Mouse (Mus musculus): ENCODE results near the gene Fgfr2.

GRCm38 (mm10) chr7:132713483-132714126, 409.5 kb downstream of the Fgfr2 start:
- TF ChIP-seq CTCF (IDR thresholded peaks at IDR 0.05; ENCODE audit: extremely low read depth, insufficient read length, insufficient replicate concordance, low read depth, low read length): no peak
- no peak for TF ChIP-seq POLR2A (IDR thresholded peaks at IDR 0.05; ENCODE audit: low read depth, low read length)

Data from small intestine, adult 2 months (tissue).